Mouse (Mus musculus) lung, adult 2 months (tissue): Measurements from ENCODE around the gene Lrba. TPM values are rescaled to one million over a fixed set of nuclear protein-coding genes. Genes with fewer than 3 reads are reported as not detected.

ENCODE experiments used
- DNase-seq: peaks from one replicate; pipeline ENCODE4 v3.0.0; 2022
- H3K4me1 ChIP-seq: fragments of 200-500 bp; 2 replicates; pipeline ENCODE4 v1.6.1; 2011; ENCODE audit warnings: low read length; ENCODE audit not compliant: control insufficient read depth, insufficient read depth
- H3K4me3 ChIP-seq: fragments of 200-500 bp; replicated peaks from 2 replicates; pipeline ENCODE3; 2011; ENCODE audit warnings: low read depth, mild to moderate bottlenecking, control low read depth, low read length; ENCODE audit errors: extremely low read depth
- CTCF ChIP-seq: fragments of 200-500 bp; IDR thresholded peaks from 2 replicates; pipeline ENCODE4 v1.5.1; 2011; ENCODE audit warnings: mild to moderate bottlenecking, low read length, control low read depth; ENCODE audit not compliant: insufficient read depth
- POLR2A ChIP-seq: fragments of 200-500 bp; IDR thresholded peaks from 2 replicates; pipeline ENCODE4 v1.6.1; 2011; ENCODE audit warnings: low read depth, mild to moderate bottlenecking, control low read depth, low read length, borderline replicate concordance; ENCODE audit errors: extremely low read depth
- WGBS: fragments of 180-500 bp; shearing (Covaris S2); methylation state at CpG from one replicate; pipeline ENCODE4 v1.1.7; 2018; 5-methylcytosine and 5-hydroxymethylcytosine counted together
- polyA plus RNA-seq: library from polyadenylated mRNA; depleted of rRNA; stranded (reverse); fragments of >200 nt; gene quantifications from 2 replicates; pipeline ENCODE4 v1.2.3, GENCODE M21; 2012

The Lrba gene
- polyA plus RNA-seq, 1 experiment: 13.5 TPM

DNA sequence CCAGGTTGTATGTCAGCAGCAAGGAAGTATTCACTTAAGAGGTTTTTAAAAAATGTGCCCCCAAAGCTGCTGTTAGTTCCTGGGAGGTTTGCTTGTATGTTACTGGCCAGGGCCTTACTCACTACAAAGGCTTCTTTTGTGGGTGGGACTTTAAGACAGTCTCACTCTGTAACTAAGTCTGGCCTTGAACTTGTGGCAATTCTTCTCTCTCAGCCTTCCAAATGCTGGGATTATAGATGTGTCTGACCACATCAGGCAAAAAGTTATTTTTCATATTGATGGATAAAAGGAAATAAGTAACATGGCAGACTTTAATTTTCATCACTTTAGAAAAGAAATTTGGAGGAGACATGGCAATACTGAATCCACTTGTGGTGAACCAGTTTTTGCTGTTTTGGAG is 28.1 kb downstream of the Lrba start:
- no peak overlapping the region for H3K4me3 ChIP-seq
- no peaks in the 10 kb centered on the region for H3K4me1 ChIP-seq
- no peak for DNase-seq
- TF ChIP-seq POLR2A (no peak), CTCF (no peak)

GRCm38 (mm10) chr3:86253071-86253470 is 28.6 kb downstream of the Lrba start:
- Histone ChIP-seq H3K4me3 (no peak overlapping the region), H3K4me1 (no peaks in the 10 kb centered on the region)
- WGBS: 56% methylated on average over 3 of the region's 3 CpGs
- TF ChIP-seq CTCF: no peak
- no peak for TF ChIP-seq POLR2A
- DNase-seq: no peak

DNA sequence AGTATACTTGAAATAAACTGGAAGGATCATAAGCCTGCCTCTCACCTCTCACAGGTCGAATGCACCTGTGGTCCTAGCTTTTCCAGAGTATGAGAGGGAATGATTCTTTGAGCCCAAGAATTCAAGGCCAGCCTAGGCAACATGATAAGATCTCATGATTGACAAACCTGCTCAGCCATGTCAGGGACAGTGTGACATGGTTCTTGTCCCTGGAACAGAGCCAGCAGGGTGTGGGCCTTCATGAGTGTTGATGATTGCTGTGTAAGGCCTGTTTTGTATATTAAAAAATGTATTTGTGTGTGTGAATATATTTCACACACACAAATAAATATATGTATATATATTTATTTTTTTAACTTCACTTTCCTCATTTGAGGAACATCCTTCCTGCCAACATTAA is 29.3 kb downstream of the Lrba start:
- no peak for DNase-seq
- TF ChIP-seq CTCF (no peak), POLR2A (no peak)
- H3K4me1 ChIP-seq: no peaks in the 10 kb centered on the region
- WGBS: 61% methylated on average over 1 of the region's 1 CpGs
- H3K4me3 ChIP-seq: no peak overlapping the region

GRCm38 (mm10) chr3:86268074-86268702 is 43.7 kb downstream of the Lrba start:
- no peak overlapping the region for H3K4me3 ChIP-seq
- no peaks in the 10 kb centered on the region for H3K4me1 ChIP-seq
- 4% methylated on average over 1 of the region's 1 CpGs for whole genome bisulfite sequencing
- TF ChIP-seq CTCF (no peak), POLR2A (no peak)
- no peak for DNase-seq

DNA sequence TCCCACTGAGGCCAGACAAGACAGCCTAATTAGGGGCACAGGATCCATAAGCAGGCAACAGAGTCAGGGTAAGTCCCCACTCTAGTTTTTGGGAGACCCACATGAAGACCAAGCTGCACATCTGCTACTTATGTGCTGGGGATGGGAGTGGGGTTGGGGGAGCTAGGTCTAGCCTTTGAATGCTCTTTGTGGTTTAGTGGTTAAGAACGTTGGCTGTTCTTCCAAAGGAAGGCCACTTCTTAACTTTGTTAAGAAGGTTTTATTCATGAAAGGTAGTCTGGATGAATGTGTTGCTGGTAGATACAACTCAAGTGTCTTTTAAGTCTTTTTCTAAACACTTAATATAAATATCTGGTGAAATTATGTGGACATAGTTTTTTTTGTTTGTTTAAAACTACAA is 51.2 kb downstream of the Lrba start:
- TF ChIP-seq CTCF: no peak
- no peak for TF ChIP-seq POLR2A
- 38% methylated on average over 1 of the region's 1 CpGs for WGBS
- no peaks in the 10 kb centered on the region for H3K4me1 ChIP-seq
- DNase-seq: no peak
- H3K4me3 ChIP-seq: no peak overlapping the region

DNA sequence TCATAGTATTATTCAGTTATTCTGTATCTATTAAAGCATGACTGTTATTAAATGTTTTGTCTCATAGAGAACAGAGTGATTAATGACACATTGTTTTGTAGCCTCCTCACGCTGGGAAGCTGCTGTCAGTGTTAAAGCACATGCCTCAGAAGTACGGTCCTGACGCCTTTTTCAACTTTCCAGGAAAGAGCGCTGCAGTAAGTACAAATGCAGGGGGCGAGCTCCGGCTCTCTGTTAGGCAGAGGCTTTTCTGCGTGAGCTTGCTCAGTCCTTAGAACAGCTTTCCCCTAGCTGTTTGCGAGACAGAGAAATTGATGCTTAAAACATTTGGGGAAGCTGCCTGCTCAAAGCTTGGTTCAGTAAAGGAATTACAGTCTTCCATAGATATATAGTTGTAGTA is 66.8 kb downstream of the Lrba start:
- no peak for DNase-seq
- 49% methylated on average over 8 of the region's 8 CpGs for WGBS
- TF ChIP-seq POLR2A: no peak
- no peak for TF ChIP-seq CTCF
- no peak overlapping the region for H3K4me3 ChIP-seq
- no peaks in the 10 kb centered on the region for H3K4me1 ChIP-seq

- DNase-seq: no peak
- H3K4me1 ChIP-seq: no peaks in the 10 kb centered on the region
- 100% methylated on average over 1 of the region's 1 CpGs for WGBS
- no peak overlapping the region for H3K4me3 ChIP-seq
- TF ChIP-seq POLR2A (no peak), CTCF (no peak)
Observed at GRCm38 (mm10) chr3:86294866-86295265, 70.4 kb downstream of the Lrba start.

DNA sequence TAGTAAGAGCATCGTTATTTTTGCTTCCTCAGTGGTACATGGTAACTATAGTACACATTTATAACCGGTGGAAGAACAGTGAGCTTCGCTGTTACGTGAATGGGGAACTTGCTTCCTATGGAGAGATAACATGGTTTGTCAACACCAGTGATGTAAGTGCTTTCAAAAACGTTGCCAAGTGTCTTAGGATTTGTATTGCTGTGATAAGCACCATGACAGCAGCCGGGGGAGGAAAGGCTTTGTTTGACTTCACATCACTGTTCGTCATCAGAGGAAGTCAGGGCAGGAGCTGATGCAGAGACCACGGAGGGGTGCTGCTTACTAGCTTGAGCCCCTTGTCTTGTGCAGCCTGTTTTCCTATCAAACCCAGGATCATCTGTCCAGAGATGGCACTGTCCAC is 71.7 kb downstream of the Lrba start:
- WGBS: 40% methylated on average over 8 of the region's 8 CpGs
- DNase-seq: no peak
- no peak for TF ChIP-seq CTCF
- no peak for TF ChIP-seq POLR2A
- Histone ChIP-seq H3K4me3 (no peak overlapping the region), H3K4me1 (no peaks in the 10 kb centered on the region)

DNA sequence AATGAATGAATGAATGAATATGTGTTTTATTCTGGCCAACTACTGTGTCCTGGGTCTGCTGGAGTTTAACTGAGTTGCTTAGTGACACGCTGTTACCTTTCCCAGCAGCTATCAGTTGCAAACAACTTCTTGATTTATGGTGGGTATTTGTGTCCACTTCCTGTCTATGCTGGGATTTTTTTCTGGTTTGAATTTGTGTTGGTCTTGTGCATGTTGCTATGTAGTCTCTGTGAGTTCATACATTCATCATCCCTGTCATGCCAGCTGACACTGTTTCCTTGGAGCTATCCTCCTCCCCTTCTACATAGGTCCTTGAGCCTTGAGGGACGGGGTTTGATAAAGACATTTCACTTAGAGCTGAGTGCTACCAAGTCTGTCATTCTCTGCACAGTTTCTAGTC is 84.4 kb downstream of the Lrba start:
- Histone ChIP-seq H3K4me1 (no peaks in the 10 kb centered on the region), H3K4me3 (no peak overlapping the region)
- WGBS: 73% methylated on average over 2 of the region's 2 CpGs
- no peak for TF ChIP-seq POLR2A
- no peak for TF ChIP-seq CTCF
- no peak for DNase-seq

- Histone ChIP-seq H3K4me1 (no peaks in the 10 kb centered on the region), H3K4me3 (no peak overlapping the region)
- TF ChIP-seq POLR2A (no peak), CTCF (no peak)
- 79% methylated on average over 5 of the region's 5 CpGs for WGBS
- no peak for DNase-seq
Observed at GRCm38 (mm10) chr3:86310216-86310615, 85.7 kb downstream of the Lrba start.

DNA sequence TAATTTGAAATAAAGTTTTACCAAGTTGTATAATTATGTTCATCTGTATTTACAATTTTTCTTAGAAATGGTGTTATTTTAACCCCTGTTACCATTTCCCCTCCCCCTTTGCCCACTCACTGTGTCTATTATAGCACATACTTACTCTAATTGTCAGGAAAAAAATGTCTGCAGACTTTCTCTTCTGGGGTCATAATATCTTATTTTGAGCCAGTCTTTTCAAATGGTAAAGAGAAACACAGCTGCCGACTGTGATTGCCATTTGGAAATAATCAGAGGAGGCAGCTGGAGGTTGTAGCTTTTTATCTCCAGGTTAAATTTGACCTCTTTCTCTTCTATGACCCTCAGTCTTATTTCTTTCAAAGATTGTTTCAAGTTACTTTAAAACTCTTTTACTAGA is 86.9 kb downstream of the Lrba start:
- no peak overlapping the region for H3K4me3 ChIP-seq
- no peak for TF ChIP-seq CTCF
- no peaks in the 10 kb centered on the region for H3K4me1 ChIP-seq
- 70% methylated on average over 1 of the region's 1 CpGs for WGBS
- DNase-seq: no peak
